Mouse (Mus musculus) liver, embryonic 14.5 days (tissue): ENCODE results near the gene Dmd. TPM values are rescaled to one million over a fixed set of nuclear protein-coding genes. Genes with fewer than 3 reads are reported as not detected.
"Not testable (repeated sequence)": the region's sequence is repeated elsewhere in the genome, so short reads cannot be mapped to it uniquely, and the experiment has no call there.

Experiments
- ATAC-seq: fragments of 200-750 bp; cut with Nextera tagmentation; 2 replicates; pipeline ENCODE4 v1.8.0; 2017; ENCODE audit warnings: moderate number of reproducible peaks, mild to moderate bottlenecking, moderate library complexity; ENCODE audit not compliant: insufficient read depth
- DNase-seq, 3 experiments: peaks; one replicate each; pipeline ENCODE4 v3.0.0-alpha.2; 2012 to 2013; ENCODE audit warnings: low read depth in 3 of 3, low spot score in 3 of 3
- H3K27ac ChIP-seq: fragments of 300-500 bp; sonication (generic); 2 replicates; pipeline ENCODE4 v1.5.1; 2014; ENCODE audit warnings: moderate library complexity, mild to moderate bottlenecking, control low read depth, inconsistent platforms
- H3K27me3 ChIP-seq: fragments of 300-500 bp; sonication (generic); 2 replicates; pipeline ENCODE4 v1.6.1; 2014; ENCODE audit warnings: mild to moderate bottlenecking, low read length, moderate library complexity; ENCODE audit not compliant: control insufficient read depth, insufficient read depth
- H3K36me3 ChIP-seq: fragments of 300-500 bp; sonication (generic); replicated peaks from 2 replicates; pipeline ENCODE4 v1.6.1; 2014; ENCODE audit warnings: low read depth; ENCODE audit not compliant: control insufficient read depth, insufficient read depth
- H3K4me1 ChIP-seq, 2 experiments: fragments of 200-500 bp in 1 of 2; fragments of 300-500 bp in 1 of 2; sonication (generic) in 1 of 2; replicated peaks; 2 replicates each; pipeline ENCODE4 v1.6.1; 2012 to 2014; ENCODE audit warnings: antibody characterized with exemption in 1 of 2, inconsistent platforms in 1 of 2, low read length in 1 of 2; ENCODE audit not compliant: control insufficient read depth in 2 of 2, insufficient read depth in 2 of 2
- H3K4me2 ChIP-seq: fragments of 300-500 bp; sonication (generic); 2 replicates; pipeline ENCODE4 v1.6.1; 2014; ENCODE audit warnings: low read depth, mild to moderate bottlenecking, control low read depth, moderate library complexity
- H3K4me3 ChIP-seq, 2 experiments: fragments of 200-500 bp in 1 of 2; fragments of 300-500 bp in 1 of 2; sonication (generic) in 1 of 2; 2 replicates each; pipeline ENCODE4 v1.5.1; 2012 to 2014; ENCODE audit warnings: low read depth in 2 of 2, low read length in 2 of 2, mild to moderate bottlenecking in 2 of 2, control low read depth in 1 of 2, inconsistent platforms in 1 of 2, moderate library complexity in 1 of 2; ENCODE audit not compliant: insufficient read depth in 1 of 2
- H3K9ac ChIP-seq: fragments of 300-500 bp; sonication (generic); replicated peaks from 2 replicates; pipeline ENCODE4 v1.6.1; 2014; ENCODE audit warnings: mild to moderate bottlenecking, control low read depth, moderate library complexity
- H3K9me3 ChIP-seq: fragments of 300-500 bp; sonication (generic); 2 replicates; pipeline ENCODE4 v1.6.1; 2016; ENCODE audit warnings: low read length, mixed read lengths; ENCODE audit not compliant: control insufficient read depth
- CTCF ChIP-seq: IDR thresholded peaks from 2 replicates; pipeline ENCODE4 v1.5.1; 2016; ENCODE audit warnings: antibody characterized with exemption, low read depth, control low read depth
- EP300 ChIP-seq: IDR thresholded peaks from 2 replicates; pipeline ENCODE4 v1.6.1; 2016; ENCODE audit warnings: antibody characterized with exemption, low read depth
- WGBS: fragments of 180-500 bp; shearing (Covaris S2); extraction: QIAGEN DNeasy Blood & Tissue Kit; methylation state at CpG from one replicate; pipeline ENCODE4 v1.1.7; 2014; ENCODE audit not compliant: insufficient replicate concordance; 5-methylcytosine and 5-hydroxymethylcytosine counted together
- polyA plus RNA-seq, 2 experiments: library from polyadenylated mRNA; depleted of rRNA in 1 of 2; stranded (reverse) in 1 of 2; unstranded in 1 of 2; fragments of >200 nt; fragmentation: Nextera tagmentation in 1 of 2; extraction: Ambion mirVana in 1 of 2; gene quantifications; 2 replicates each; pipeline versions ENCODE4 v1.2.1 to v1.2.3; 2012 to 2014

The Dmd gene
- polyA plus RNA-seq, 2 experiments, result 3.7 to 6.1 TPM

- not testable (repeated sequence) for H3K27ac ChIP-seq, H3K9me3 ChIP-seq, DNase-seq, ATAC-seq, H3K27me3 ChIP-seq, H3K4me1 ChIP-seq, H3K36me3 ChIP-seq, H3K4me3 ChIP-seq, H3K9ac ChIP-seq, H3K4me2 ChIP-seq
- TF ChIP-seq CTCF, result peak; percentile 45
- WGBS, result 73% methylated on average over 11 of the region's 11 CpGs
Observed at GRCm38 (mm10) chrX:83875389-83875788, 926.7 kb downstream of the Dmd start.

- H3K4me3 ChIP-seq, result no peak overlapping the region
- TF ChIP-seq CTCF (no peak), EP300 (no peak)
- H3K27me3 ChIP-seq, result no peaks in the 10 kb centered on the region
- no peak for ATAC-seq
- H3K27ac ChIP-seq, result no peak overlapping the region
- no peak overlapping the region for H3K4me2 ChIP-seq
- WGBS, result 41% methylated on average over 1 of the region's 1 CpGs
- no peak for DNase-seq
- H3K9ac ChIP-seq, result no peak overlapping the region
- no peaks in the 10 kb centered on the region for H3K36me3 ChIP-seq
- no peaks in the 10 kb centered on the region for H3K9me3 ChIP-seq
- H3K4me1 ChIP-seq, result no peaks in the 10 kb centered on the region
Observed at GRCm38 (mm10) chrX:83975895-83976294, 1027.2 kb downstream of the Dmd start.

GRCm38 (mm10) chrX:84001294-84001693 is 1052.6 kb downstream of the Dmd start:
- ATAC-seq (no peak), DNase-seq (no peak)
- no peak overlapping the region for H3K4me3 ChIP-seq
- peak; percentile 65 for TF ChIP-seq CTCF
- TF ChIP-seq EP300, result no peak
- no peaks in the 10 kb centered on the region for H3K36me3 ChIP-seq
- no peak overlapping the region for H3K27ac ChIP-seq
- 35% methylated on average over 7 of the region's 7 CpGs for WGBS
- no peaks in the 10 kb centered on the region for H3K27me3 ChIP-seq
- H3K9ac ChIP-seq, result no peak overlapping the region
- no peaks in the 10 kb centered on the region for H3K4me1 ChIP-seq
- H3K4me2 ChIP-seq, result no peak overlapping the region
- no peaks in the 10 kb centered on the region for H3K9me3 ChIP-seq

GRCm38 (mm10) chrX:84062431-84062830 is 1113.8 kb downstream of the Dmd start:
- H3K27ac ChIP-seq, H3K4me1 ChIP-seq, H3K36me3 ChIP-seq, H3K9me3 ChIP-seq, H3K4me2 ChIP-seq, DNase-seq, H3K4me3 ChIP-seq, H3K9ac ChIP-seq, ATAC-seq, H3K27me3 ChIP-seq: not testable (repeated sequence)
- 92% methylated on average over 3 of the region's 3 CpGs for WGBS

- TF ChIP-seq CTCF (no peak), EP300 (no peak)
Observed at GRCm38 (mm10) chrX:84165872-84166271, 1217.2 kb downstream of the Dmd start.

More at GRCm38 (mm10) chrX:84165872-84166271, 1217.2 kb downstream of the Dmd start:
- H3K9ac ChIP-seq, result no peak overlapping the region
- no peak overlapping the region for H3K4me3 ChIP-seq
- H3K4me1 ChIP-seq, result no peaks in the 10 kb centered on the region
- no peaks in the 10 kb centered on the region for H3K9me3 ChIP-seq
- no peaks in the 10 kb centered on the region for H3K27me3 ChIP-seq
- no peak for ATAC-seq
- WGBS, result 33% methylated on average over 2 of the region's 2 CpGs
- DNase-seq, result no peak
- H3K4me2 ChIP-seq, result no peak overlapping the region
- H3K36me3 ChIP-seq, result no peaks in the 10 kb centered on the region
- H3K27ac ChIP-seq, result no peak overlapping the region
